Mouse (Mus musculus) layer of hippocampus, adult 9-10 months (tissue): Measurements from ENCODE around the gene Grk6.
A peak's percentile ranks its signal among the peaks of the same experiment; 100 is the strongest.

Experiments used
- DNase-seq: peaks from one replicate; pipeline ENCODE4 v3.0.0; 2022; ENCODE audit warnings: low spot score

Gene Grk6

DNA sequence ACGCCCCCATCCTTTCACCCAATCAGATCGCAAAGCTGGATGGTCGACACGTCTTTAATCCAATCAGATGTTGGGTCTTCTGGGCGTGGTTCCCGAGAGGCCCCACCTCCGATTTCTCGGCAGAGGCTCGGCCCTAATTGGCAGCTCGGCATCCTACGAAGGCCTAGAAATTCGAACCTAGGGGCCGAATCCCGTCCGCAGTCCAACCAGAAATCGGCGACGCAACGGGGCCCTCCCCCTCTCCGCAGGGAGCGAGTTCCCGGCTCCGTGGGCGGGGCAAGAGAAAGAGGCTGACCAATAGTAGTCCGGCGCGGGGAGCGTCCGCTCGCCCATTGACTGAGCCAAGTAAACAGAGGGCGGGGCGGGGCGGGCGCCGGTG lies at the start of gene Grk6:
TSS of gene Grk6 (plus strand) at position 136 of the 379 bp plus-strand sequence.
- peak; percentile 100 for DNase-seq

DNA sequence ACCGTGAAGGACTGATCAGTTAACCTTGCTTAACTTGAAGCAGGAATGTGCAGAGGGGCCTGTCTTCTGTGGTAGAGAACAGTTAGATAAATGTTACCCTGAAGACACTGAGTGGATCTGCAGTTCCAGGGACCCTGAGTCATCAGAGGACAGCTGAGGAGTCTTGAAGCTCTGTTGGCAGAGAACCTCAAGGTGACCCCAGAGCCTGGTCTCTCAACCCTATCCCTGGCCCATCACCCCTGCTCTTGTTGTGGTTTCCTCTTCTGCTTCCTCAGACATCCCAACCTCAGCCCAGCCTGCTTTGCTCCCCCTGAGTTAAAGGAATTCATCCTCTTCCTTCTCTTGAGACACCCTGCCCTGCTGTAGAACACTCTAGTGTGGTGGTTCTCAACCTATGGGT lies 46.8 kb upstream of the Grk6 start, which contains the start of gene Slc34a1:
TSS of gene Slc34a1 (plus strand) at position 100 of the 400 bp plus-strand sequence.
- DNase-seq: no peak

DNA sequence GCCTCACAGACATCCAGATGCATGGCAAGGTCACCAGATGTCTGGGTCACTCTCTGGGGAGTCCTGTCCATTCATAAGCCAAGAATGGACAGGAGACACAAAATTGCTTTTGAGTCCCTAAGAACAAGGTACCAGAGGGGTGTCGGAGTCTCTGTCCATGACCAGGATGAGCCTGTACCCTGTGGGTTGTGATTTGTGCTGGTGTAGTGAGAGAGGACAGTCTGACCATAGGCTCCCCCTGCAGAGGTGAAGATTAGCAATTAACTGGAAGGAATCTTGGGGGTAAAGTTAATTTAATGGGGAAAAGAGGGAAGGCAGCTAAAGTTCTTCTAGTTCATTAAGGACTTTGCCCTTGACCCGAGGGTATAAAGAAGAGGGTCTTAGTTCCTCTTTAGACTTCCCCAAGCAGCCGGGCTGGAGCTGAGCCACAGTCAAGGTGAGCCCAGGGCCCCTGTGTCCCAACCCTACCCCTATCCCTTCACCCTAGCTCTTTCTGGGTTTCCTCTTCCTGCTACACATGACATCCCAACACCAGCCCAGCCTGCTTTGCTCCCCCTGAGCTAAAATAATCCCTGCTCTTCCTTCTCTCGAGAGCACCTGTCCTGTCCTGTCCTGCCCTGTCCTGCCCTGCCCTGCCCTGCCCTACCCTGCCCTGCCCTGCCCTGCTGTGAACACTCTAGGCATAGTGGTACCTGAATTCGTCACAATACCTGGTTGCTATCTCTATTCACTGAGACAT lies 45.4 kb upstream of the Grk6 start:
- DNase-seq: no peak

DNA sequence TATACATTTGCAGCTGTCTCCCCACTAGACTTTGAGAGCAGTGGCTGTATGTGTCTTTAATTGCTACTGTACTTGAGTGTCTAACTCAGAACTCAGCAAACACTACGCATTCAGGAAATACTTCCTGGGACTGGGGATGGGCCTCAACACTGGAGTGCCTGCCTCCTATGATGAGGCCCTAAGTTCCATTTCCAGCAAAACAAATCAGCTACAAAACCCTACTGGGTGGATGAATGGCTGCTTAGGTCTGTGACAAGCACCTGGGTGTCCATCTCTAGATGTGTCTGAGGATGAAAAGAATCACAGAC lies 44.9 kb upstream of the Grk6 start:
- no peak for DNase-seq

DNA sequence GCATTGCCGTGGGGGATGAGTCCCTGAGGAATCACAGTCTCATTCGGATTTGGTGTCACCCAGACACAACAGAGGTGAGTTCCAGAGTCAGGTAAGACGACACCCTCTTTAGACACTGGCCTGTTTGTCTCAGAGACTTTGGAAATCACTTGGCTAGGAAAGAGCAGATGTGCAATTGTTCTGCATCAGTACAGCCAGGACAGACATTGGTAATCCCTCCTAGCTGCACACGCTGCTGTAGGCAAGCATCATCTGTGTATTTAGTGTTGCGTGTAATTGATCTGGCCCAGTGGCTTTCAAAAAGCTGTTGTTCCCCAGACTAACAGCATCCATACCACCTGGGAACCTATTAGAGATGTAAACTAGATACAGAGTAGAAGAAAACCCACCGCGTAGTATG lies 41.6 kb upstream of the Grk6 start:
- DNase-seq: no peak

DNA sequence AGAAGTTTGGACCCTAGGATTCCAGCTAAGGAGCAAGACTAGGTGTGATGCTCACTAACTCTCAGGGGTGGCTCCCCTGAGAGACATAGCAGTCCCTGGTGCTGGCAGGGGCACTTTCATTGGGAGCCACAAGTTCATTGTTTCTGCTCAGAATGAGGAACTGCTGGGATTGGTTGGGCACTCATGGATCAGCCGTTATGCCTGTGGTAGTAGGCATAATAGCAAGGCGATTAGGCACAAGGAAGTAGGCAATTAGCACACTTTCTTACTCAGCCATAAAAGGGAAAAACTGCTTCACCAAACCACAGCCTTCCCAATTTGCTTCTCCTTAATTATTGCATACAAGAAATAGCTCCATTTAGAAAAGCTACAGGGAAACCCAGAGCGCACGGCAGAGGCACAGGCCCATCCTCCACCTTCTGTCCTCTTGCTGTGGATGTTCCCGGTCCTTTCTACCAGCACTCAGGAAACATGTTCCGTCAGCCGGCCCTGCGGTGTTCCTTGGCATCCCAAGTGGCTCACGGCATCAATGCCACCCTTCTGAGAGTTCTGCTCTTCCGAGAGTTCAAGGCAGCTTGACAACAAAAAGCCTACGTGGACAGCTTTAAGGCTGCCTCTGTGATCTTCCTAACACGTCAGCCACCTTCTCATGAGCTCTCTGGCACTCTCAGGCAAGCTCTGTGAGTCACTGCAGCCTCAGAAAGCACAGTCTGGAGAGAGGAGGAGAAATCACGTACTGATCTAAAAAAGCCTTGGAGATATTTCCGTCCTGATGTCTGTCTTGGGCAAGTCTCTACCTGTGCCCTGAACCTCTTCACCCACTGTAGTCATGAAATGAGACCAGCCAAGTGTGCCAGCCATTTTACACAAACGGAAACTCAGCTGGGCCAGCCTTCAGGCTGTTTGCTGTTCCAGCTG lies 40.7 kb upstream of the Grk6 start:
- DNase-seq: no peak

DNA sequence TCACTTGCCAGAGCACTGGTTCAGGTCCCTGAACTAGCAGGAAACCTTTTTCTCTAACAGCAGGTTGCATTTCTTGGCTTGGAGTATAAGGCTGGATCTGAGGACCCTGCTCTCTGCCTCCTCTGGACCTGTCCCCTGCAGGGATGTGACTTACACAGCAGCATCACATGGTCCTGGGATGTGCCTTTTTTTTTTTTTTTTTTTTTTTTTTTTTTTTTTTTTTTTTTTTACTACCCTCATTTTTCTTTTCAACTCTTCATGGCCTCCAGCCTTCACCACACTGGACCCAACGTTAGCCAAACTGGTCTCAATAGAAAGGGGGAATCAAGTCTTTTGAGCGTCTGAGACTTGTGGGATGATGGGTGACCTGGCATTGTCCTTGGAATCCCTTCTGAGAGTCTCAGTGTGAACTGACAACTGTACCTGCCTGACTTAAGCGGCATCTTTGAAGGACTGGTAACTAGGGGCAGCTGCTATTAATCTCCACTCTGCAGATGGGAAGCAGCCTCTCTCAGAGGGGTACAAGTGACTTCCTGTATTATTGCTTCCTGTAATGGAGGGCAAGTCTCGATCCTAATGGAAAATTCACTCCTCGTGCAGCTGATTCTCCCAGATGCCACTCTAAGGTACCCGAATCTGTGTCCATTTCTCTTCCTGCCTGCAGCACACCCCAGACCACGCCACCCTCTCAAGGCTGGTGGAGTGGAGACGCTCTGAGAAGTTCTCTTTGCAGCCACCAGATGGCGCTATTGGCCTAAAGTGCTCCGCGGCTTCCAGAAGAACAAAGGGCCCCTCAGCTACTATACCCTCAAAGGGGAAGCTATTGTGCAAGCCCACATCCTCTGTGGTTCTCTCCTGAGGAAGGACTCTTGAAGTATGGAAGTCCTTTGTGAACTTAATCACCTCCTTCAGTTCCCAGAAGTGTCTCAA lies 39.8 kb upstream of the Grk6 start:
- peak; percentile 59 for DNase-seq

DNA sequence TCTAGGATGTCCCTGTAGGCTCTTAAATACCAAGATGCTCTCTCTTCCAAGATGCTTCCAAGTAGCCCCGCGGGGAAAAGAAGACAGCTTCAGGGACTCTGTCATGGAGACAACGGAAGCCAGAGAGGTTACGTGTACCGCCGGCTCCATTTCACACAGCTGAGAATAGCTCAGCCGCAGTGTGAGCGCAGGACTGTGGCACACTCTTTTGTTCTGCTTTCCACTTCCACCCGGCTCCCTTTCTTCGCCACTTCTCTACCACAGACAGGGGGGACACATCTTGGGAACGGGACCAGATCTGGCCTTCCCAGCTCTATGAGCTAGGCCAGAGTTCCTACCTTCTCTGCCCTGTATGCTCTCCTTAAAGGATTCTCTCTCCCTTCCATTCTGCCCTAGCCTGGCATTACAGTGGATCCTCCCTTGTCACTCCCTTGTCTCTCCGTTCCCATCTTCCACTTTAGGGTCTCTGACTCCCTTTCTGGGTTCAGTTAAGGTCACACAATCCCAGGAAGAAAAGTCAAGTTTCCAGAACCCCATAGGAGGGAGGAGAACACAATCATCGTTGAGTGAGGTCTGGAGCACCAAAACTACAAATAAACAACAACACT lies 39.0 kb upstream of the Grk6 start:
- DNase-seq: no peak

DNA sequence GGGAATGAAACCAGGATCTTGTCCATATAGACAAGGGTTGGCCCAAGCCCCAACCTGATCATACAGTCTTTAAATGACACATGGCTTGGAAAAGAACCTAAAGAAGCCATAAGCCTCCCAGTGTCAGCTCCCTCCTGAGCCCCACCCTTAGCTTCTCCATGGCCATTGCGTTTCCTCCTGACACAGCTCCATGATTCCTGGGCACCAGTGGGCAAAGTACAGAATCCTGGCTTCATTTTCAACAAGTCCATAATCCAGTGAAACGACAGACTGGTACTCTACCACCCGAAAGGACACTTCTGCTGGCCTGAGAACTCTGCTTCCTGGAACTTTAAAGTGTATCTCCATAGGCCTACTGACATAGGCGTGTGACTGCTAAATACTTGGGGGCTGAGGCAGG lies 37.5 kb upstream of the Grk6 start:
- DNase-seq: no peak

DNA sequence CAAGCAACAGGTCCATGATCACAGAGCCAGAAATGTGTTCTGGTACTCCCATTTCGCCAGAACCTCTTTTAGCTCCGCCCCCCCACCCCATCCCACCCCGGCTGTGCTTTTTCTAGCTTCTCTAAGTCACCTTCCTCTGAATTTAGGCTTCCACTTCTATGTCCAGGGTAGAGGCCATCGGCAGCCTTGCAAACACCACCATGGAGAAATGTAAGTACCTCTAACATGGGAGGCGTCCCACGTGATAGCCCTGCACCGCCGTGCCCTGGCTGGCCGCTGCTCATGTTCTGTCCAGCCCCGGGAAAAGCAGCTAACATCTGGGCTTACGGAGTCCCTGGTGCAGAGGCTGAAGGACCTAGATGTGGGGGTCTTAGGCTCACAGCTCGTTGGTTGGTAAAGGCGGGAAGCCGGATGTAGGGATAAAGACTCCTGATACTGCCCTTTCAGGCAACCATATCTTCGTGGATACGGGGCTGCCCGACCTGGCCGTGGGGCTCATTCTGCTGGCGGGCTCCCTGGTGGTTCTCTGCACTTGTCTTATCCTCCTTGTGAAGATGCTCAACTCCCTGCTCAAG lies 36.2 kb upstream of the Grk6 start:
- DNase-seq: no peak

DNA sequence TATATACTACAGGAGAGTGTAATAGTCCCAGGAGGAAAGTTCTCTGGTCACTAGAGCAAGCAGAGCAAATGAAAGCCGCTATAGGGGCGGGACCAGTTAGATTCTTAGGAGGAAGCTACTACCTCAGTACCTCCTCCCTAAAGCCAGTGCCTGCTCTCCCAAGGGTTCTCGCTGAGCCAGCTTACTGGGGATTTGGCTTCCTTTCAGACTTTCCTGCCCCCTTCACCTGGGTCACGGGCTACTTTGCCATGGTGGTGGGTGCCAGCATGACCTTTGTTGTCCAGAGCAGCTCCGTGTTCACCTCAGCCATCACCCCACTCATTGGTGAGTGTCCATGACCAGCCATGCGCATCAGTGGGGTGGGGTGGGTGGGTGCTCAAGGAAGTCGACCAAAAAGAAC lies 33.0 kb upstream of the Grk6 start:
- no peak for DNase-seq

DNA sequence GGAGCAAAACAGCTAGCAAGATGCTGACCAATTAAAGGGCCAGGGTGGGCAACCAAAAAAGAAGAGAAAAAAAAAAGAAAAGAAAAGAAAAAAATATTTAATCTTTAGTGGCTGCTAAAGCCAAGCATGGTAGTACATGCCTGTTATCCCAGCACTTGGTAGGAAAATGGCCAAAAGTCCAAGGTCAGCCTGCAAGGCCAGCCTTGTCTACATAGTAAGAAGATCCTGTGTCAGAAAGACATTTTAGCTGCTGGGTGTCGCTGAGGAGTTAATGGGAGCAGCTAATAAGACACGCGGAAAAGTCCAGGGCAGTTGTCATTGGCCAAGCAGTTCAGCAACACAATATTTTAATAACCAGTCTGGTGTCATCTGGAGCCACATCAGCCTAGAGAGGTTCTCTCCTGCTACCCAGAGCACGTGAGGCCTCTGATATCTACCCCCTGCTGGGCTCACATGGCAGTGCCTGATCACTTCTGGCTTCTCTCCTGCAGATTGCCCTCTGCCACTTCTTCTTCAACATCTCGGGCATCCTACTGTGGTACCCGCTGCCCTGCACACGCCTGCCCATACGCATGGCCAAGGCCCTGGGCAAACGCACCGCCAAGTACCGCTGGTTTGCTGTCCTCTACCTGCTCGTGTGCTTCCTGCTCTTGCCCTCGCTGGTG lies 32.1 kb upstream of the Grk6 start:
- DNase-seq: no peak

DNA sequence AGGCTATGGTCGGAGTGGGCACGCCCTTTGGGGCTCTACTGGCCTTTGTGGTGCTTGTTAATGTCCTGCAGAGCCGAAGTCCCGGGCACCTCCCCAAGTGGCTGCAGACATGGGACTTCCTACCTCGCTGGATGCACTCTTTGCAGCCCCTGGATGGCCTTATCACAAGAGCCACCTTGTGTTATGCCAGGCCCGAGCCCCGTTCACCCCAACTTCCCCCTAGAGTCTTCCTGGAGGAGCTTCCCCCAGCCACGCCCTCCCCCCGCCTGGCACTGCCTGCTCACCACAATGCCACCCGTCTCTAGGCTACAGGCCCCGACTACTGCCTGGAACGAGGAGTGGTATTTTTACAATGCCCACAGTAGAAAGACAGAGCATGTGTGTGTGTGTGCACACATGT lies 31.5 kb upstream of the Grk6 start:
- DNase-seq: no peak

DNA sequence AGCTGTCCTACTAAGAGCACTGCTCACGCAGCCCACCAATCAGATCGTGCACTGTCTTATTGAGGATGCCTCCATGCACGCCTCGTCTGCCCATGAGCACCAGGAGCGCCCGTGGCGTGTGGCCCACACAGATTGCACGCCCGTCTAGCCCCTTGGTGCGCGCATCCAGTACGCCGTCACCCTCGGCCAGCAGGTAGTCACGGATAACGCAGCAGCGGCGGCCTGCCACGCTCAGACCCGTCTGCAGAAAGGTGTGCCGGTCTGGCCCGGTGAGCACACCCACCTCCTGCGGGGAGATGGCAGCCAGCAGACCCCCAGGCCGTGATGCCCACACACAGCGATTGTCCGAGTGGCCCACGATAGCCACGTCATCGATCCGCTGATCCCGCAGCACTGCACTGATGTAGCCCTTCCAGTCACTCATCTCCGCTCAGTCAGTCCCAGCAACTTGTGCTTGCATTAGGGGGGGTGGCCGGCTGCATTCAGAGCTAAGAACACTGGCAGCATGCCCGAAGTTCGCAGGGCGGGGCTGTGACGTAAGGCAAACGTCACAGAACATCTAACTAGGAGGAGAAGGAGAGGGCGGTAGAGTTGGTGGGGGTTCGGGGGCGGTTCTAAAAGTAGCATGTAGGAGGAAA lies 30.0 kb upstream of the Grk6 start, which contains the start of gene Pfn3:
TSS of gene Pfn3 (minus strand) at position 490 of the 638 bp plus-strand sequence.
- DNase-seq: no peak

DNA sequence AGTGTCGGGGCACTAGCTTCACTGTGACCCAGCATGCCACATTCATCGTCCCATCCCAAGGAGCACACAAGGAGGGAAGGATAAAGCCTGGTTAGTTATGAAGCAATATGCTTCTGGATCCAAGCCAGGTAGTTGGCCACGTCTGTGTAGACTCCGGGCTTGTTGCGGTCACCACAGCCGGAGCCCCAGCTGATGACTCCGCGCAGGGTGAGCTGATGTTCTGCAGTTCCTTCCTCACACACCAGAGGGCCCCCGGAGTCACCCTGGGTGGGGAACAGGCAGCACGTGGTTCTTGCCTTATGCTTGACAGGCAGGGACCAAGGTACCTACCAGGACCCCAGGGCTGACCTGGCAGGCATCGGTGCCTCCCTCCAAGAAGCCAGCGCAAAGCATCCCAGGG lies 26.9 kb upstream of the Grk6 start:
- peak; percentile 58 for DNase-seq

DNA sequence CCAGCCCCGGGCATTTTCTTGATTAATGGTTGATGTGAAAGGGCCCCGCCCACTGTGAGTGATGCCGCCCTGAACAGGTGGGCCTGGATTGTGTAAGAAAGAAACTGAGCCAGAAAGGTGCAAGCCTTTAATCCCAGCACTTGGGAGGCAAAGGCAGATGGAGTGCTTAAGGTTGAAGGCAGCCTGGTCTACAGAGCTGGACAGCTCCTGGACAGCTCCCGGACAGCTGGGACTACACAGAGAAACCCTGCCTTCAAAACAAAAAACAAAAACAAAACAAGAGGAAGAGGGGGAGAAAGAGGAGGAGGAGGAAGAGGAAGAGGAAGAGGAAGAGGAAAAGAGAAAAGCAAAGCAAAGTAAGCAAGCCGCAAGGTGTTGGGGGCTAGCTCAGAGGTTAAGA lies 25.7 kb upstream of the Grk6 start:
- DNase-seq: no peak

DNA sequence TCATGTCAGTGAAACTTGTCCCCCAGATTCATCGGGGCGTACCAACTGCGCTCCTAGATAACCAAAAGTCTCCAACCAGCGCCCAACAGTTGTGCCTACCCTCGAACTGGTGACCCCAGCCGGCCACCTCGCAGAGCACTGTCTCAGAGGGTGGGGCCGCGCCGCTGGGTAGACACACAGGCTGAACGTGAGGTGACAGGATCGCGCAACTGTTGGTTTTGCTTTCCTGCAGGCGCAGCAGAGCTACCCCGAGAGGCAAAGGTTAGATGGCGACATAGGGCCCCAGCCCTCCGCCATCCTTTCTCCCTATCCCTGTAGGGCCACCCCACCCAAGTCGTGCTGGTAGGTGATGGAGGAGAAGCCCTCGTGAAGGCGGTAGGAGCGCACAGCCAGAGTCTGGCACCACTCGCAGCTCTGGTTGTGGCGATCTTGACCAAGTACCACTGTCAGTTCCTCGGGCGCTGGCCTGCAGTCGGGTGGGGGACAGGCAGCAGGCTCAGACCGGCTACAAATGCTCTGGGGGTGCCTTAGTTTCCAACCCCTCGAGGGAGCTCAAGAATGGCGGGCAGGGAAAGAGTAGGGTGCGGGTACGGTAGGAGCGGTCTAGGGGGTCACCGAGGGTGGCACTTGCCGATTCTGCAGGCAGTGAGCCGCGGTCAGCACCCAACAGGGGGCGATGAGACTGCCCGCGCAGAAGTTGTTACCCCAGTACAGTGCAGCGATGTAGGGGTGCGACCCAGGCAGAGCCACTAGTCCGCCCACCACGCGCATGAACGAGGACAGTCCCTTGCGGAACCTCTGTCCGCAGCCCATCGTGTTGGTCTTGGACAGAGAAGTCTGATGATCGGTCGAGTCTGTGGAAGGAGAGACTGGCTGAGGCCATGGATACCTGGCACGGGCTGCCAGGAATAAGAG lies 24.6 kb upstream of the Grk6 start:
- DNase-seq: no peak

DNA sequence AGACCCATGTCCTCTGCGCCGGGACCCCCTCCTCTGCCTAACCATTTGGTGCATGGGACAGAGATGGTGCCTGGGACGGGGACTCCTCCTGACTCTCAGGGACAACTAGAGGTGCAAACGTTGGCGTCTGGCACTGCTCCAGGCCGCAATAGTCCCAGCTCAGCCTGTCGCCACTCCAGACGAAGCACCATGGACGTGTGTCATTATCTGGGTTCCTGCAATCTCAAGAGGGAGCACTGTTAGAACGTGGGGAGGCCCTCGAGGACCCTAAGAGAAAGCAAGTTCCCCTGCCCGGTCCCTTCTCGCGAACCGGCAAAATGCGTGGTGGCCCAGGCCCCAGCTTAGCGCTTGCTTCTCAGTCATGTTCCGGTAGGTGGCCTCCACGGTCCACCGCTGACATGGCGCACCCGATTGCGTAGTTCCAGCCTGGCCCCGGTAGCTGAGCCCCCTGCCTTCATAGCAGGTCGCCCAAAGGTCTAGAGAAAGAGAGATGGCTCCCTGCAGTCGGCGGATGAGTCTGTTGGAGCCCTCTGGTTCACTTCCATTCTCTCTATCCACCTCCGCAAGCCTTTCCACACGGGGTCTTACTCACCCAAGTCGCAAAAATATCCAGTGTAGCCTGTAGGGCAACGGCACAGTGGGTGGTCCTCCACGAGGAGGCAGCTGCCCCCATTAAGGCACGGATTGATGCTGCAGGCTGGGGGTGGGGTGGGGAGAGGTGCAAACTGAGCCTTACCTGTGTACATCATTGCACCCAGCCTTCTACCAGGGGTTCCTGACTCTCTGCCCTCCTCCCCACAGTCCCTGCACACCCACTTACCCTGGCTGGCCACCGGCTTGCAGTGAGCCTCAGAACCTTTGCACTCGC lies 23.7 kb upstream of the Grk6 start:
- DNase-seq: peak; percentile 51
